Mouse (Mus musculus): ENCODE results near the gene Zmiz1. TPM values are rescaled to one million over a fixed set of nuclear protein-coding genes. Genes with fewer than 3 reads are reported as not detected.

Gene Zmiz1
- polyA plus RNA-seq, 1 experiment from 2014 or later = 26.3 TPM

- H3K4me3 ChIP-seq (replicated peaks) = no peak overlapping the region
- H3K9me3 ChIP-seq = no peaks in the 10 kb centered on the region
- H3K4me2 ChIP-seq (replicated peaks) = no peak overlapping the region
- no peak overlapping the region for H3K9ac ChIP-seq
- WGBS = 78% methylated on average over 12 of the region's 12 CpGs
- no peaks in the 10 kb centered on the region for H3K27me3 ChIP-seq (replicated peaks)
- no peak overlapping the region for H3K27ac ChIP-seq
- no peak for ATAC-seq
- H3K36me3 ChIP-seq = no peaks in the 10 kb centered on the region
- H3K4me1 ChIP-seq (replicated peaks) = peaks cover 35% of the 10 kb centered on the region
Observed at GRCm38 (mm10) chr14:25629866-25630606, 171.1 kb downstream of the Zmiz1 start.

GRCm38 (mm10) chr14:25630647-25631409 is 171.8 kb downstream of the Zmiz1 start:
- H3K36me3 ChIP-seq = no peaks in the 10 kb centered on the region; the same call in 1 of the 2 replicates
- no peak overlapping the region for H3K4me2 ChIP-seq (replicated peaks)
- no peaks in the 10 kb centered on the region for H3K27me3 ChIP-seq (replicated peaks)
- peaks cover 35% of the 10 kb centered on the region for H3K4me1 ChIP-seq (replicated peaks)
- no peak for ATAC-seq
- 95% methylated on average over 7 of the region's 7 CpGs for WGBS
- H3K27ac ChIP-seq = no peak overlapping the region
- H3K4me3 ChIP-seq (replicated peaks) = no peak overlapping the region
- no peak overlapping the region for H3K9ac ChIP-seq
- no peaks in the 10 kb centered on the region for H3K9me3 ChIP-seq

GRCm38 (mm10) chr14:25631481-25631880 is 172.5 kb downstream of the Zmiz1 start:
- Histone ChIP-seq H3K36me3 (peaks cover 6% of the 10 kb centered on the region), H3K4me3 (replicated peaks) (no peak overlapping the region), H3K4me2 (replicated peaks) (no peak overlapping the region), H3K9me3 (no peaks in the 10 kb centered on the region), H3K27me3 (replicated peaks) (no peaks in the 10 kb centered on the region), H3K4me1 (replicated peaks) (peaks cover 32% of the 10 kb centered on the region), H3K9ac (no peak overlapping the region), H3K27ac (no peak overlapping the region)
- 77% methylated on average over 5 of the region's 6 CpGs for WGBS
- no peak for ATAC-seq

DNA sequence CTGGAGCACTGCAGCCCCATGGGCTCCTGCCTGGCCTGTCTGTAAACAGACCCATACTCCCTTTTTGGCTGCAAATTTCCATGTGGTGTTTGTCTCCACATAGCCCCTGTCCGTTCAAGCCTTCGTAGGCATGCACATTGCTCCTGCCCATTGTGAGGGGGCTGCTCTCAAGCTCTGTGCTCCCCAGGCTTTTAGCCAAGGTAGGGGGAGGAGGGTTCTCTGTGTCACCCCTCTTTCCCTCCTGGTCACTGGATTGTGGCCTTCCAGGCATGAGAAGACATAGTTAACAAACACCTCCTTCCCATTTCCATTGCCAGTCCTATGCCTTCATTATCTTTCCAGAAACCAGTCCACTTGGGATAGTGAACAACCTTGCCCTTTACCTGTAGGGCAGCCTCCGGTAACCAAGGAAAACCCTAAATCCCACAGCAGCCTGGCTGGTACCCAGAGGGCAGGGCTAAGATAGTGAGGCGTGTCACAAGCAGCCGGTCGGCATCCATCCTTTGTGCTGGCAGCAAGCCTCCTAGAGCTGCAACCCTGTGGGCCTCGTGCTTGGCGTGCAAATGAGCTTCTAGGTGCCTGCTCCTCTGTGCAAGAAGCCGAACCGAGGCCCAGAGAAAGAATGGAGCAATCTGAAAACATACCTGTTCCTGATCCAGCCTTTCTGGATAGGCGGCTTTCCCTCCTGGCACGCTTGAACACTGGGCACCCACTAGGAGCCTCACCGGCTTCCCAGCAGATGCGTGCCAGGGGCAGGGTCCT is 174.7 kb downstream of the Zmiz1 start:
- Histone ChIP-seq H3K9me3 (no peaks in the 10 kb centered on the region), H3K9ac (no peak overlapping the region), H3K4me2 (replicated peaks) (no peak overlapping the region), H3K4me3 (replicated peaks) (no peak overlapping the region), H3K27ac (no peak overlapping the region), H3K4me1 (replicated peaks) (peaks cover 16% of the 10 kb centered on the region; the same call in 1 of the 2 replicates), H3K27me3 (replicated peaks) (no peaks in the 10 kb centered on the region), H3K36me3 (peaks cover 23% of the 10 kb centered on the region)
- peak; percentile 18; the same call in 1 of the 2 replicates for ATAC-seq
- 77% methylated on average over 14 of the region's 14 CpGs for WGBS

- Histone ChIP-seq H3K27ac (no peak overlapping the region), H3K36me3 (peaks cover 23% of the 10 kb centered on the region), H3K9me3 (no peaks in the 10 kb centered on the region), H3K4me2 (replicated peaks) (no peak overlapping the region), H3K4me3 (replicated peaks) (no peak overlapping the region), H3K4me1 (replicated peaks) (peaks cover 13% of the 10 kb centered on the region; the same call in 1 of the 2 replicates), H3K9ac (no peak overlapping the region), H3K27me3 (replicated peaks) (no peaks in the 10 kb centered on the region)
- WGBS = 38% methylated on average over 9 of the region's 9 CpGs
- peak; percentile 68 for ATAC-seq
Observed at GRCm38 (mm10) chr14:25634328-25634727, 175.3 kb downstream of the Zmiz1 start.

DNA sequence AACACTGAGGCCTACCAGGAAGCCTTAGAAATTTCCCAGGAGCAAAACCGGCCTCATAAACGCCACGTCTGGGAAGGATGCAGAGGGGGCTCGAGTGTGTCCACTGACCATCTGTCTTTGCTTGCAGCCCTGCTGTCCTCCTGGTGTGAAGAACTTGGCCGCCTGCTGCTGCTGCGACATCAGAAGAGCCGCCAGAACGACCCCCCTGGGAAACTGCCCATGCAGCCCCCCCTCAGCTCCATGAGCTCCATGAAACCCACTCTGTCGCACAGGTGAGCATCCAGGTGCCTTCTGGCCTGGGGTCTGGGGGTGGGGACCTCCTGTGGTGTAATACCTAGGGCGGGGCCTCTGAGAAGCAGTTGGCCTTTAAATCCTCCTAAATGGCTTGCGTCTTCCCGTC is 176.8 kb downstream of the Zmiz1 start:
- Histone ChIP-seq H3K4me2 (replicated peaks) (no peak overlapping the region), H3K4me1 (replicated peaks) (peaks cover 18% of the 10 kb centered on the region; the same call in 1 of the 2 replicates), H3K27ac (no peak overlapping the region), H3K27me3 (replicated peaks) (no peaks in the 10 kb centered on the region), H3K9me3 (no peaks in the 10 kb centered on the region), H3K36me3 (peaks cover 23% of the 10 kb centered on the region), H3K4me3 (replicated peaks) (no peak overlapping the region), H3K9ac (no peak overlapping the region)
- 67% methylated on average over 12 of the region's 12 CpGs for WGBS
- ATAC-seq = no peak

DNA sequence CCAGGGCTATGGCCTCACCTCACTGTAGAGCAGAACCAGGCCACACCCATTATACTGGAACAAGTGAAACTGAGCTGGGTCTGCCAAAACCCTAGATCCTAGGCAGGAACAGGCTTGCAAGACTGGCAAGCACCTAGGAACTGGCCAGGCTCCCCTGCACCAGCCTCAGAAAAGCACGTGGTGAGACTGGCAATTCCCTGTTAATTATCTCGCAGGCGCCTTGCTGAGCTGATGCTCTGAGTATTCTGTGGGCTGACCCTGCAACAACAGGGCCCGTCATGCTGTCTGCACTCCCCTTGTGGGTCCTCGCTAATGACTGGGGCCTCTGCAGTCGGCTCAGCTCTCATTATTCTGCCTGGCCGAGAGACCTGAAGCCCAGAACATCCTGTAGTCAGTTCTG is 177.3 kb downstream of the Zmiz1 start:
- H3K4me1 ChIP-seq (replicated peaks) = peaks cover 18% of the 10 kb centered on the region; the same call in 1 of the 2 replicates
- H3K27me3 ChIP-seq (replicated peaks) = no peaks in the 10 kb centered on the region
- no peak for ATAC-seq
- H3K36me3 ChIP-seq = peaks cover 23% of the 10 kb centered on the region
- H3K9ac ChIP-seq = no peak overlapping the region
- H3K27ac ChIP-seq = no peak overlapping the region
- H3K4me2 ChIP-seq (replicated peaks) = no peak overlapping the region
- no peaks in the 10 kb centered on the region for H3K9me3 ChIP-seq
- no peak overlapping the region for H3K4me3 ChIP-seq (replicated peaks)
- WGBS = 56% methylated on average over 7 of the region's 7 CpGs

DNA sequence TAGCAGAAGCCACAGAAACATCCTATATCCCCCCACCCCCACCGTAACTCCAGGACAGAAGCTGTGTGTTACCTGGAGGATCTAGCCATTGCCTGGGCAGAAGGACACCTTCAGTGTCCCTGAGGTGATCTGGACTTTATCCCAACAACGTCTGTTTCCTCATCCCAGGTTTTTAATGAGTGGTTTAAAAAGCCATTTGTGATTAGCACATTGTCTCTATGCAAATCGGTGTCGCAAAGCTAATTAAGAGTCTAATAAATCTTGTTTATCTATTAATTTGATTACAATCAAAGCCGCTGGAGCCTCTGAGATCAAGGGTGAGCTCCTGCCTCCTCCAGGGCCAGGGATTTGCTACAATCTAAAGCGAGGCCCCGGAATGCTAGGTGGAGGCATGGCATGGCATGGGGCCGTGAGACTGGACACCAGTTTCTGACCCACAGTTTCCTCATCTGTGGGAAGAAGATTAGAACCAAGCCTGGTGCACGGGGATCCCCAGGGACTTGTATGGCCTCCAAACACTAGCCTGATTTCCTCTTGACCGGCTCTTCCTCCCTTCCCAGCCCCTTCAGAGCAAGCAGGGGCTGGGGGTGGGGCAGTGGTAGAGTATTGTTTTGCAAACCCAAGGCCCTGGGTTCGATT is 180.3 kb downstream of the Zmiz1 start:
- Histone ChIP-seq H3K4me2 (replicated peaks) (no peak overlapping the region), H3K4me1 (replicated peaks) (peaks cover 18% of the 10 kb centered on the region), H3K27ac (no peak overlapping the region), H3K36me3 (peaks cover 34% of the 10 kb centered on the region), H3K9ac (no peak overlapping the region), H3K4me3 (replicated peaks) (no peak overlapping the region), H3K27me3 (replicated peaks) (no peaks in the 10 kb centered on the region), H3K9me3 (no peaks in the 10 kb centered on the region)
- no peak for ATAC-seq
- 74% methylated on average over 11 of the region's 11 CpGs for WGBS

DNA sequence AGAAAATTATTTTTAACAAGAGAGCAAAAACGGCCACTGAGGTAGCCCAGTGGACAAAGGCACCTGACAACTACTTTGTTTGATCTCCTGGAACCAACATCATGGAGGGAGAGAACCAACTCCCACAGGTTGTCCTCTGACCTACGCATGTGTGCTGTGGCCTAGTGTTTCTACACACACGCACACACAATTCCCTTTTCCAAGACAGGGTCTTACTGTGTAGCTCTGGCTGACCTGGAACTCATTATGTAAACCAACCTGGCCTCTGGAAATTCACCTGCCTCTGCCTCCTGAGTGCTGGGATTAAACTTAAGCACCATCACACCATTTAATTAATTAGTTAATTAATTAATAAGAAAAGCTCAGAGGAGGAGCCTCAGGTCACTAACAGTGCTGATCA is 181.0 kb downstream of the Zmiz1 start:
- Histone ChIP-seq H3K9ac (no peak overlapping the region), H3K4me1 (replicated peaks) (peaks cover 14% of the 10 kb centered on the region), H3K27ac (no peak overlapping the region), H3K4me3 (replicated peaks) (no peak overlapping the region), H3K27me3 (replicated peaks) (no peaks in the 10 kb centered on the region), H3K9me3 (no peaks in the 10 kb centered on the region), H3K4me2 (replicated peaks) (no peak overlapping the region), H3K36me3 (peaks cover 40% of the 10 kb centered on the region)
- ATAC-seq = no peak
- 76% methylated on average over 3 of the region's 3 CpGs for WGBS

- peaks cover 40% of the 10 kb centered on the region for H3K36me3 ChIP-seq
- WGBS = 60% methylated on average over 6 of the region's 6 CpGs
Observed at GRCm38 (mm10) chr14:25640421-25641056, 181.6 kb downstream of the Zmiz1 start.

GRCm38 (mm10) chr14:25641067-25641466 is 182.1 kb downstream of the Zmiz1 start:
- 83% methylated on average over 6 of the region's 6 CpGs for WGBS
- ATAC-seq = no peak
- no peak overlapping the region for H3K4me2 ChIP-seq (replicated peaks)
- H3K9me3 ChIP-seq = no peaks in the 10 kb centered on the region
- H3K27me3 ChIP-seq (replicated peaks) = no peaks in the 10 kb centered on the region
- H3K36me3 ChIP-seq = peaks cover 39% of the 10 kb centered on the region
- no peak overlapping the region for H3K27ac ChIP-seq
- H3K4me1 ChIP-seq (replicated peaks) = peaks cover 14% of the 10 kb centered on the region
- no peak overlapping the region for H3K4me3 ChIP-seq (replicated peaks)
- H3K9ac ChIP-seq = no peak overlapping the region

More at GRCm38 (mm10) chr14:25640421-25641056, 181.6 kb downstream of the Zmiz1 start:
- peak; percentile 69 for ATAC-seq
- Histone ChIP-seq H3K4me3 (replicated peaks) (no peak overlapping the region), H3K4me1 (replicated peaks) (peaks cover 14% of the 10 kb centered on the region), H3K27me3 (replicated peaks) (no peaks in the 10 kb centered on the region), H3K4me2 (replicated peaks) (no peak overlapping the region), H3K9me3 (no peaks in the 10 kb centered on the region), H3K27ac (no peak overlapping the region), H3K9ac (no peak overlapping the region)
